Comparison of ENCODE assay signal across 16 mouse cellular contexts in genomic region chr14:21367095-21367494, GRCm38 (mm10).
DNase-seq lines count a peak whose midpoint lies in the region; ATAC-seq and TF ChIP-seq lines count a peak whose summit lies in the region.
"Had no signal": no experiment of that assay in that cellular context is flagged by ENCODE, and none has a peak within 500 bp of the region (broad histone marks: within the 10 kb centered on the region; RNA-seq: fewer than 3 reads in every experiment).

No protein-coding gene starts in this region.

- TF ChIP-seq POLR2A in embryonic fibroblast, embryonic 13.5 days (IDR thresholded peaks at IDR 0.05; ENCODE audit: low read depth, low read length): no peak

- intact Hi-C loops in heart, postnatal 25 days (cut with DNase I): no loop called here

- peak; percentile 89 for DNase-seq in heart, adult 11 months
- DNase-seq in heart, postnatal 25 days (ENCODE audit: low spot score): no peak
- DNase-seq in lung, postnatal 14 days: no peak
- DNase-seq in lung, postnatal 36 days: peak; percentile 46
- DNase-seq in spleen, adult 12 weeks (ENCODE audit: low spot score): no peak
- no peak for DNase-seq in kidney, postnatal 10 days
- DNase-seq: adrenal gland, postnatal 10 days; cerebellum, adult 18-20 months had no signal

- H3K4me2 ChIP-seq in lung, embryonic 16.5 days (ENCODE audit: low read depth, low read length): no peak overlapping the region
- H3K4me2 ChIP-seq: embryonic facial prominence, embryonic 12.5 days; hindbrain, embryonic 15.5 days; limb, embryonic 15.5 days; neural tube, embryonic 15.5 days; stomach, embryonic 15.5 days had no signal

- no peaks in the 10 kb centered on the region for H3K27me3 ChIP-seq in lung, embryonic 16.5 days (ENCODE audit: control insufficient read depth, insufficient read depth, low read depth, low read length)
- H3K27me3 ChIP-seq: embryonic facial prominence, embryonic 12.5 days; hindbrain, embryonic 15.5 days; limb, embryonic 15.5 days; neural tube, embryonic 15.5 days; Patski; stomach, embryonic 15.5 days had no signal

- H3K9ac ChIP-seq in lung, embryonic 16.5 days (ENCODE audit: low read length): no peak overlapping the region
- H3K9ac ChIP-seq: embryonic facial prominence, embryonic 12.5 days; hindbrain, embryonic 15.5 days; limb, embryonic 15.5 days; neural tube, embryonic 15.5 days; stomach, embryonic 15.5 days had no signal

- no peak overlapping the region for H3K4me3 ChIP-seq in lung, embryonic 16.5 days (ENCODE audit: low read length)
- no peak overlapping the region for H3K4me3 ChIP-seq in embryonic fibroblast, embryonic 13.5 days (ENCODE audit: insufficient read depth, low read length)
- H3K4me3 ChIP-seq: embryonic facial prominence, embryonic 12.5 days; hindbrain, embryonic 15.5 days; limb, embryonic 15.5 days; neural tube, embryonic 15.5 days; stomach, embryonic 15.5 days had no signal

- ATAC-seq in lung, embryonic 16.5 days (ENCODE audit: low read depth): peak; percentile 36
- ATAC-seq: Patski had no signal

- peak overlapping the region; percentile 34; the same call in 1 of the 2 replicates for H3K27ac ChIP-seq in lung, embryonic 16.5 days (ENCODE audit: low read length)
- 0 out of 2 replicates have a peak overlapping the region, but pooled peaks have one; percentile 49 for H3K27ac ChIP-seq in embryonic fibroblast, embryonic 13.5 days (ENCODE audit: insufficient read depth, low read length)
- H3K27ac ChIP-seq: embryonic facial prominence, embryonic 12.5 days; hindbrain, embryonic 15.5 days; limb, embryonic 15.5 days; neural tube, embryonic 15.5 days; stomach, embryonic 15.5 days had no signal

- H3K4me1 ChIP-seq in lung, embryonic 16.5 days (replicated peaks; ENCODE audit: control insufficient read depth, insufficient read depth, low read length): peaks cover 5% of the 10 kb centered on the region; the same call in 1 of the 2 replicates
- peaks cover 5% of the 10 kb centered on the region for H3K4me1 ChIP-seq in embryonic fibroblast, embryonic 13.5 days (ENCODE audit: control insufficient read depth, insufficient read depth, low read length)
- H3K4me1 ChIP-seq: stomach, embryonic 15.5 days had no signal

- no peaks in the 10 kb centered on the region for H3K36me3 ChIP-seq in lung, embryonic 16.5 days (ENCODE audit: control insufficient read depth, insufficient read depth, low read length)
- H3K36me3 ChIP-seq: embryonic facial prominence, embryonic 12.5 days; hindbrain, embryonic 15.5 days; limb, embryonic 15.5 days; neural tube, embryonic 15.5 days; stomach, embryonic 15.5 days had no signal

- no peak for TF ChIP-seq CTCF in embryonic fibroblast, embryonic 13.5 days (IDR thresholded peaks at IDR 0.05; ENCODE audit: borderline replicate concordance, insufficient read depth, low read length)

- 70% methylated on average over 2 of the region's 2 CpGs for WGBS in lung, embryonic 16.5 days

- no peaks in the 10 kb centered on the region for H3K9me3 ChIP-seq in lung, embryonic 16.5 days (ENCODE audit: control insufficient read depth, low read length)
- H3K9me3 ChIP-seq: embryonic facial prominence, embryonic 12.5 days; hindbrain, embryonic 15.5 days; limb, embryonic 15.5 days; neural tube, embryonic 15.5 days; stomach, embryonic 15.5 days had no signal

Comparison
In these comparisons a context has a peak if more than half of its experiments do, and no peak if none do; other contexts are left out.
1. DNase-seq: peak in heart, adult 11 months (single experiment) and lung, postnatal 36 days (single experiment); none in heart, postnatal 25 days (single experiment), lung, postnatal 14 days (single experiment), spleen, adult 12 weeks (single experiment) and kidney, postnatal 10 days (single experiment).